Mouse (Mus musculus): ENCODE results near the gene Sh3bgr.
A peak's percentile ranks its signal among the peaks of the same experiment; 100 is the strongest.

Sh3bgr gene

GRCm38 (mm10) chr16:96199913-96200701 lies at the start of gene Sh3bgr:
TSS of gene Sh3bgr (plus strand) at chr16:96200450.
- peak; percentile 75 for DNase-seq (ENCODE audit: inconsistent ontology term)

GRCm38 (mm10) chr16:96150995-96151394 lies 49.3 kb upstream of the Sh3bgr start:
- peak; percentile 83 for DNase-seq (ENCODE audit: inconsistent ontology term)

- DNase-seq (ENCODE audit: inconsistent ontology term): peak; percentile 73
Measured at GRCm38 (mm10) chr16:96151551-96151950, 48.7 kb upstream of the Sh3bgr start.

- no peak for DNase-seq (ENCODE audit: inconsistent ontology term)
Measured at GRCm38 (mm10) chr16:96154476-96154875, 45.8 kb upstream of the Sh3bgr start.

GRCm38 (mm10) chr16:96156019-96156418 lies 44.2 kb upstream of the Sh3bgr start:
- DNase-seq (ENCODE audit: inconsistent ontology term): no peak

GRCm38 (mm10) chr16:96157171-96157570 lies 43.1 kb upstream of the Sh3bgr start:
- no peak for DNase-seq (ENCODE audit: inconsistent ontology term)

GRCm38 (mm10) chr16:96158511-96159080 lies 41.7 kb upstream of the Sh3bgr start:
- peak; percentile 24 for DNase-seq (ENCODE audit: inconsistent ontology term)

- DNase-seq (ENCODE audit: inconsistent ontology term): peak; percentile 66
Measured at GRCm38 (mm10) chr16:96159091-96159731, 41.0 kb upstream of the Sh3bgr start.

- DNase-seq (ENCODE audit: inconsistent ontology term): no peak
Measured at GRCm38 (mm10) chr16:96159794-96160346, 40.4 kb upstream of the Sh3bgr start.

- no peak for DNase-seq (ENCODE audit: inconsistent ontology term)
Measured at GRCm38 (mm10) chr16:96160927-96161326, 39.3 kb upstream of the Sh3bgr start.

- DNase-seq (ENCODE audit: inconsistent ontology term): no peak
Measured at GRCm38 (mm10) chr16:96161336-96161735, 38.9 kb upstream of the Sh3bgr start.

- DNase-seq (ENCODE audit: inconsistent ontology term): no peak
Measured at GRCm38 (mm10) chr16:96165723-96166264, 34.5 kb upstream of the Sh3bgr start.

- no peak for DNase-seq (ENCODE audit: inconsistent ontology term)
Measured at GRCm38 (mm10) chr16:96168837-96169236, 31.4 kb upstream of the Sh3bgr start.

- no peak for DNase-seq (ENCODE audit: inconsistent ontology term)
Measured at GRCm38 (mm10) chr16:96173648-96174047, 26.6 kb upstream of the Sh3bgr start.

- no peak for DNase-seq (ENCODE audit: inconsistent ontology term)
Measured at GRCm38 (mm10) chr16:96175399-96175798, 24.9 kb upstream of the Sh3bgr start.

GRCm38 (mm10) chr16:96179156-96179555 lies 21.1 kb upstream of the Sh3bgr start:
- no peak for DNase-seq (ENCODE audit: inconsistent ontology term)

GRCm38 (mm10) chr16:96187619-96188018 lies 12.6 kb upstream of the Sh3bgr start:
- DNase-seq (ENCODE audit: inconsistent ontology term): no peak

GRCm38 (mm10) chr16:96191531-96192506 lies 8.4 kb upstream of the Sh3bgr start, which contains the start of gene Lca5l:
TSS of gene Lca5l (minus strand) at chr16:96192271.
- DNase-seq (ENCODE audit: inconsistent ontology term): peak; percentile 98

GRCm38 (mm10) chr16:96200702-96201028 lies 415 bp downstream of the Sh3bgr start:
- DNase-seq (ENCODE audit: inconsistent ontology term): peak; percentile 17

- DNase-seq (ENCODE audit: inconsistent ontology term): peak; percentile 28
Measured at GRCm38 (mm10) chr16:96201485-96202232, 1.4 kb downstream of the Sh3bgr start.
